Mouse (Mus musculus): Measurements from ENCODE around the gene Syt14. TPM values are rescaled to one million over a fixed set of nuclear protein-coding genes. Genes with fewer than 3 reads are reported as not detected.

Syt14 gene
- total and polyA plus RNA-seq, 3 experiments, result 1.8 to 2.4 TPM; not detected in 1

GRCm38 (mm10) chr1:193062618-193063017 is 27.0 kb upstream of the Syt14 start:
- Histone ChIP-seq H3K27ac (ENCODE audit: control insufficient read depth, low read depth, low read length) (no peak overlapping the region), H3K9ac (ENCODE audit: control insufficient read depth, low read depth, low read length, poor library complexity, severe bottlenecking) (no peak overlapping the region), H3K36me3 (ENCODE audit: control insufficient read depth in 1 of 2, insufficient read depth in 2 of 2, low read length in 2 of 2) (peaks cover 0 to 14% of the 10 kb centered on the region in 2 experiments; a peak in 2 of 4 replicates), H3K27me3 (ENCODE audit: control insufficient read depth in 1 of 2, insufficient read depth in 2 of 2, low read length in 2 of 2) (no peaks in the 10 kb centered on the region), H3K4me1 (ENCODE audit: control insufficient read depth in 1 of 2, insufficient read depth in 2 of 2, low read length in 2 of 2) (peaks cover 5 to 6% of the 10 kb centered on the region in 2 experiments; a peak in 2 of 4 replicates), H3K9me3 (replicated peaks; ENCODE audit: insufficient read depth, low read length) (no peaks in the 10 kb centered on the region), H3K4me3 (ENCODE audit: control insufficient read depth in 1 of 2, insufficient read depth in 1 of 2, low read depth in 2 of 2, low read length in 2 of 2) (no peak overlapping the region), H3K79me2 (ENCODE audit: control insufficient read depth, insufficient read depth, low read length, poor library complexity) (no peaks in the 10 kb centered on the region)
- TF ChIP-seq RAD21 (IDR thresholded peaks at IDR 0.05; ENCODE audit: low read depth, low read length), result no peak
- peak in 1 of 2 experiments; percentile 53; a peak in 2 of 4 replicates for TF ChIP-seq EP300 (IDR thresholded peaks at IDR 0.05; ENCODE audit: low read depth in 1 of 2, low read length in 2 of 2)
- TF ChIP-seq USF1 (IDR thresholded peaks at IDR 0.05; ENCODE audit: low read depth, low read length), result no peak
- no peak for TF ChIP-seq POLR2AphosphoS5 (IDR thresholded peaks at IDR 0.05; ENCODE audit: borderline replicate concordance, low read depth, low read length)
- no peak for TF ChIP-seq NELFE (IDR thresholded peaks at IDR 0.05; ENCODE audit: low read depth, low read length)
- peak; percentile 59 for TF ChIP-seq GATA1 (IDR thresholded peaks at IDR 0.05; ENCODE audit: low read depth, low read length)
- peak; percentile 66; the same call in 1 of the 2 replicates for TF ChIP-seq RCOR1 (IDR thresholded peaks at IDR 0.05; ENCODE audit: low read depth, low read length)
- peak; percentile 46 for DNase-seq (ENCODE audit: low read depth, low spot score)

- Histone ChIP-seq H3K27ac (ENCODE audit: control insufficient read depth, low read depth, low read length) (peak overlapping the region; percentile 64; the same call in 1 of the 2 replicates), H3K4me3 (ENCODE audit: control insufficient read depth in 1 of 2, insufficient read depth in 1 of 2, low read depth in 2 of 2, low read length in 2 of 2) (no peak overlapping the region), H3K36me3 (ENCODE audit: control insufficient read depth in 1 of 2, insufficient read depth in 2 of 2, low read length in 2 of 2) (peaks cover 0 to 14% of the 10 kb centered on the region in 2 experiments; a peak in 2 of 4 replicates), H3K4me1 (ENCODE audit: control insufficient read depth in 1 of 2, insufficient read depth in 2 of 2, low read length in 2 of 2) (peaks cover 5 to 6% of the 10 kb centered on the region in 2 experiments; a peak in 2 of 4 replicates), H3K9me3 (replicated peaks; ENCODE audit: insufficient read depth, low read length) (no peaks in the 10 kb centered on the region), H3K9ac (ENCODE audit: control insufficient read depth, low read depth, low read length, poor library complexity, severe bottlenecking) (peak overlapping the region; percentile 24; the same call in 1 of the 2 replicates), H3K27me3 (ENCODE audit: control insufficient read depth in 1 of 2, insufficient read depth in 2 of 2, low read length in 2 of 2) (no peaks in the 10 kb centered on the region), H3K79me2 (ENCODE audit: control insufficient read depth, insufficient read depth, low read length, poor library complexity) (no peaks in the 10 kb centered on the region)
- TF ChIP-seq ETS1 (IDR thresholded peaks at IDR 0.05; ENCODE audit: low read depth, low read length) (peak; percentile 73), TBP (IDR thresholded peaks at IDR 0.05; ENCODE audit: low read depth, low read length) (peak; percentile 41; the same call in 1 of the 2 replicates), GATA1 (IDR thresholded peaks at IDR 0.05; ENCODE audit: low read depth, low read length) (peak; percentile 84), GABPA (IDR thresholded peaks at IDR 0.05; ENCODE audit: low read depth, low read length) (no peak), HCFC1 (IDR thresholded peaks at IDR 0.05; ENCODE audit: low read depth, low read length) (no peak), KAT2A (conservative IDR thresholded peaks at IDR 0.05; ENCODE audit: low read depth, low read length) (no peak), TCF12 (IDR thresholded peaks at IDR 0.05; ENCODE audit: low read depth, low read length) (peak; percentile 50; the same call in 1 of the 2 replicates), UBTF (IDR thresholded peaks at IDR 0.05; ENCODE audit: borderline replicate concordance, insufficient read depth, low read depth, low read length) (no peak), RCOR1 (IDR thresholded peaks at IDR 0.05; ENCODE audit: low read depth, low read length) (peak; percentile 65), EP300 (IDR thresholded peaks at IDR 0.05; ENCODE audit: low read depth in 1 of 2, low read length in 2 of 2) (peak; percentile 74 to 97), SIN3A (IDR thresholded peaks at IDR 0.05; ENCODE audit: low read length) (peak; percentile 47; the same call in 1 of the 2 replicates)
- peak; percentile 85 for DNase-seq (ENCODE audit: low read depth, low spot score)
Measured at GRCm38 (mm10) chr1:193060167-193060566, 24.6 kb upstream of the Syt14 start.
